Mouse (Mus musculus): ENCODE data around the gene Nepn. TPM values are rescaled to one million over a fixed set of nuclear protein-coding genes. Genes with fewer than 3 reads are reported as not detected.
A peak's percentile ranks its signal among the peaks of the same experiment; 100 is the strongest.

Nepn gene
- polyA plus RNA-seq, 1 experiment from 2014 or later, result not detected

DNA sequence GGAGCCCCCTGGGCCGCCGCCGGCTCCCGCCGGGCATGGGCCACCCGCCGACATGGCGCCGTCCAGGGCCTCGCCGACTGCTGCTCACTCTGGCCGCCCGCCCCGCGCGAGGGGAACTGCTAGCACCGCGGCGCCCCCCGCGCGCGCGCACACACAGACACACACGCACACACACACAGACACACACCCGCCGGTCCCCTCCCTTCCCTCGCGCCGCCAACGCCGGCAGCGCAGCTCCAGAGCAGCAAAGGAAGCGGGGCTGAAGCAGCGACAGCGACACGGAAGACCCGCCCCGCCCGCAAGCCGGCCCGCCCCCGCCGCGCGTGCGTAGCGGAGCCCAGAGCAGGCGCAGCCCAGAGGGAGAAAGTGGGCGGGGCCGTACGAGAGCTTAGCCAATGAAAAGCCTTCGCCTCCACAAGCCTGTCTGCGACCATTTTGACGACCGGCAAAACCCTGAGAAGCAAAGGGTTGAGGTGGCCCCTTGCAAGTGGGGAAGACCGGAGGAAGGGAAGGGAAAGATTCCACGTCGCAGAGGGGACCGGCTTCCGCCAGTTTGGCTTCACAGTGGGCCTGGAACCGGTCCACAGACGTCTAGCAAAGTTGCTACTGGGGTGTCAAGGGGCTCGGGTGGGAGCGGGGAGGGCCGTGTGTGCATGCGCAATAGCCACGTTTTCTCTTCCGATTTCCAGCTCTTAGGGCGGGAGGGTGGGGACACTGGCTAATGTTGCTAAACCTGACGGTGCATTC, 6.8 kb upstream of the Nepn start, which contains the start of gene Gopc:
Gopc (minus strand) TSS at position 280 of the 747 bp plus-strand sequence.
- WGBS, result under 1% methylated on average over 68 of the region's 71 CpGs
- Histone ChIP-seq H3K9me3 (no peaks in the 10 kb centered on the region), H3K4me3 (replicated peaks) (peak within 1 kb of the TSS; percentile 89), H3K27me3 (no peaks in the 10 kb centered on the region), H3K9ac (peak within 1 kb of the TSS; percentile 89), H3K4me2 (peak within 1 kb of the TSS; percentile 83), H3K36me3 (replicated peaks) (no peaks in the 10 kb centered on the region), H3K27ac (peak within 1 kb of the TSS; percentile 94), H3K4me1 (peaks cover 11% of the 10 kb centered on the region)
- peak; percentile 97 for ATAC-seq (ENCODE audit: low FRiP score)

- 86% methylated on average over 6 of the region's 6 CpGs for WGBS
- peak overlapping the region; percentile 83 for H3K4me2 ChIP-seq
- 0 out of 2 replicates have a peak overlapping the region, but pooled peaks have one; percentile 89 for H3K4me3 ChIP-seq (replicated peaks)
- peaks cover 11% of the 10 kb centered on the region for H3K4me1 ChIP-seq
- no peaks in the 10 kb centered on the region for H3K9me3 ChIP-seq
- no peak for ATAC-seq (ENCODE audit: low FRiP score)
- H3K9ac ChIP-seq, result no peak overlapping the region
- no peaks in the 10 kb centered on the region for H3K27me3 ChIP-seq
- no peaks in the 10 kb centered on the region for H3K36me3 ChIP-seq (replicated peaks)
- no peak overlapping the region for H3K27ac ChIP-seq
These were observed 5.8 kb upstream of the Nepn start for GRCm38 (mm10) chr10:52383022-52383421.

DNA sequence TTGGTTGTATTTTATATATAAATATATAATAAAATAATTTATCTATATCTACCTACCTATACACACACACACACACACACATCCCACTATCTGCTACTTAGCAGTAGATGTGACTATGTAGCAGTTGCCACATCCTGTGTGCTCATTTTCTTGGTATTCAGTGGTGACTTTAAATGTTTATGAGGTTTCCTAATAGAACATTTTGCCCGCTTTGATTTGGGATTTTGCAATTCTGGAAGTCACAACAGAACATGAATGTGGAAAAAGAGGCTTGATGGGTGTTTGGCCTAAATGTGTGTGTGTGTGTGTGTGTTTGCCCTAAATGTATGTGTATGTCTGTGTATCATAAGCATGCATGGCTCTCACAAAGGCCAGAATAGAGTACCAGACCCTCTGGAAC, 5.2 kb upstream of the Nepn start:
- Histone ChIP-seq H3K27ac (no peak overlapping the region), H3K4me2 (no peak overlapping the region), H3K4me3 (replicated peaks) (no peak overlapping the region), H3K27me3 (no peaks in the 10 kb centered on the region), H3K4me1 (peaks cover 11% of the 10 kb centered on the region), H3K9ac (no peak overlapping the region), H3K36me3 (replicated peaks) (no peaks in the 10 kb centered on the region), H3K9me3 (no peaks in the 10 kb centered on the region)
- 94% methylated on average over 1 of the region's 1 CpGs for WGBS
- no peak for ATAC-seq (ENCODE audit: low FRiP score)

DNA sequence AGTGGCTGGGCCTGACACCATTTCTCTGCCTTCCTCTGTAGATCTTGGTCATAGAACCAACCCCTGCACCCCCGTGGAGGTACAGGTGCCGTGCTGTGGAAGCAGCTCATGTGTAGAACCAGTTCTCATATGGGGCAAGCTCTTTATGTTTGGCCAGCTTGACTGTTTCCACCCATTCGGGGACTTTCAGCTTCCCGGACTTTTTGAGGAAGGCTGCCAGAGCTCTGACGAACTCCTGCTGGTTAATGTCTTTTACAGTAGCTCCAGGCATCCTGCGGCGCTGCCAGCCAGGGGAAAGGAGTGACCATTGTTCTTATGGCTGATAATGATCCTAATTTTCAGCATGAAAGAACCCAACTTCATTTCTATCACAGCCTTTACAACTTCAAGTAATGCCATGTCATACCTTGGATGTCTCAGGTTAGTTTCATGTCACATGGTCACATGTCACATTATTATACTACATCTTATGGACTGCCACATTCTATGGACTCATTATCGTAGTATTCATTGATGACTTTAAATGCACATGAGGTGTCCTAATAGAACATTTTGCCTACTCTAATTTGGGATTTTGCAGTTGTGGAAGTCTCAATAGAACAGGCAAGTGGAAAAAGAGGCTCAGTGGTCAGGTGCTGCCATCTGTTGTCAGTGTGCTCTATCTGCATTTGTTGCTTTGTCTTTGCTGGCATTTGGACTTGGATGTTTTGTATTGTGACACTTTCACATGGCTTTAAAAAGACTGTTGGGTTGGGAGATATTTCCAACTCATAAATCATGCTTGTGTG, 3.8 kb upstream of the Nepn start:
- 44% methylated on average over 8 of the region's 8 CpGs for WGBS

GRCm38 (mm10) chr10:52387192-52387591, 1.6 kb upstream of the Nepn start:
- no peaks in the 10 kb centered on the region for H3K27me3 ChIP-seq

More for the DNA sequence above, 3.8 kb upstream of the Nepn start:
- Histone ChIP-seq H3K36me3 (replicated peaks) (no peaks in the 10 kb centered on the region), H3K4me1 (peaks cover 6% of the 10 kb centered on the region), H3K27ac (no peak overlapping the region), H3K4me2 (no peak overlapping the region), H3K27me3 (no peaks in the 10 kb centered on the region), H3K9ac (no peak overlapping the region), H3K9me3 (no peaks in the 10 kb centered on the region), H3K4me3 (replicated peaks) (no peak overlapping the region)
- no peak for ATAC-seq (ENCODE audit: low FRiP score)

GRCm38 (mm10) chr10:52389438-52389837, 666 bp downstream of the Nepn start:
- 86% methylated on average over 3 of the region's 3 CpGs for WGBS
- Histone ChIP-seq H3K9ac (no peak overlapping the region), H3K27me3 (no peaks in the 10 kb centered on the region), H3K4me3 (replicated peaks) (no peak overlapping the region), H3K36me3 (replicated peaks) (no peaks in the 10 kb centered on the region), H3K27ac (no peak overlapping the region), H3K4me2 (no peak overlapping the region), H3K4me1 (no peaks in the 10 kb centered on the region), H3K9me3 (no peaks in the 10 kb centered on the region)
- ATAC-seq (ENCODE audit: low FRiP score), result no peak

More at GRCm38 (mm10) chr10:52387192-52387591, 1.6 kb upstream of the Nepn start:
- Histone ChIP-seq H3K27ac (no peak overlapping the region), H3K9me3 (no peaks in the 10 kb centered on the region), H3K4me3 (replicated peaks) (no peak overlapping the region), H3K9ac (no peak overlapping the region), H3K4me2 (no peak overlapping the region), H3K4me1 (peaks cover 6% of the 10 kb centered on the region), H3K36me3 (replicated peaks) (no peaks in the 10 kb centered on the region)
- 74% methylated on average over 4 of the region's 4 CpGs for WGBS
- no peak for ATAC-seq (ENCODE audit: low FRiP score)

GRCm38 (mm10) chr10:52391208-52391607, 2.4 kb downstream of the Nepn start:
- WGBS, result 84% methylated on average over 2 of the region's 2 CpGs
- no peak for ATAC-seq (ENCODE audit: low FRiP score)
- no peaks in the 10 kb centered on the region for H3K27me3 ChIP-seq

GRCm38 (mm10) chr10:52396647-52397046, 7.9 kb downstream of the Nepn start:
- Histone ChIP-seq H3K27me3 (no peaks in the 10 kb centered on the region), H3K9me3 (no peaks in the 10 kb centered on the region), H3K36me3 (replicated peaks) (no peaks in the 10 kb centered on the region), H3K27ac (no peak overlapping the region), H3K4me1 (no peaks in the 10 kb centered on the region), H3K9ac (no peak overlapping the region), H3K4me3 (replicated peaks) (no peak overlapping the region), H3K4me2 (no peak overlapping the region)
- ATAC-seq (ENCODE audit: low FRiP score), result no peak
- WGBS, result 89% methylated on average over 3 of the region's 3 CpGs

More at GRCm38 (mm10) chr10:52391208-52391607, 2.4 kb downstream of the Nepn start:
- no peak overlapping the region for H3K9ac ChIP-seq
- H3K4me1 ChIP-seq, result no peaks in the 10 kb centered on the region
- H3K9me3 ChIP-seq, result no peaks in the 10 kb centered on the region
- no peaks in the 10 kb centered on the region for H3K36me3 ChIP-seq (replicated peaks)
- H3K4me3 ChIP-seq (replicated peaks), result no peak overlapping the region
- no peak overlapping the region for H3K27ac ChIP-seq
- H3K4me2 ChIP-seq, result no peak overlapping the region

DNA sequence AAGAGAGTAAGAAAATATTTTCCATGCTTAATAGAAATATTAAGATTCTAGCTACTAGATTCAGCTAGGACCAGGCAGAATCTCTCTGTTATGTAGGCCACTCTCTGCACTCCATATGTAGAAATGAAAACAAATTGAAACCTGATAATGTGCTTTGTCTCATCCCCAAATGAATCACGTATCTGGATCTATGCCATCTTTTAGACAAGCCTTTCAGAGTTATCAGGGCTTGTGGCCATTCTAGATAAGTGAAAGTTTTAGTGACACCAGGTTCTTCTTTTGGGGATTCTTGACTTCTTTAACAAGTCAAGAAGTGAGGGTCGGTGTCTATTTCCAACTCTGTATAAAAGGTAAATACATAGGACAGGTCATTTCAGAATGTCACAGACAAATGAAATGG, 9.9 kb downstream of the Nepn start:
- H3K27ac ChIP-seq, result no peak overlapping the region
- no peaks in the 10 kb centered on the region for H3K4me1 ChIP-seq
- ATAC-seq (ENCODE audit: low FRiP score), result no peak
- no peaks in the 10 kb centered on the region for H3K36me3 ChIP-seq (replicated peaks)
- no peaks in the 10 kb centered on the region for H3K27me3 ChIP-seq
- no peak overlapping the region for H3K4me2 ChIP-seq
- no peaks in the 10 kb centered on the region for H3K9me3 ChIP-seq
- H3K9ac ChIP-seq, result no peak overlapping the region
- H3K4me3 ChIP-seq (replicated peaks), result no peak overlapping the region
- WGBS, result 83% methylated on average over 2 of the region's 2 CpGs

DNA sequence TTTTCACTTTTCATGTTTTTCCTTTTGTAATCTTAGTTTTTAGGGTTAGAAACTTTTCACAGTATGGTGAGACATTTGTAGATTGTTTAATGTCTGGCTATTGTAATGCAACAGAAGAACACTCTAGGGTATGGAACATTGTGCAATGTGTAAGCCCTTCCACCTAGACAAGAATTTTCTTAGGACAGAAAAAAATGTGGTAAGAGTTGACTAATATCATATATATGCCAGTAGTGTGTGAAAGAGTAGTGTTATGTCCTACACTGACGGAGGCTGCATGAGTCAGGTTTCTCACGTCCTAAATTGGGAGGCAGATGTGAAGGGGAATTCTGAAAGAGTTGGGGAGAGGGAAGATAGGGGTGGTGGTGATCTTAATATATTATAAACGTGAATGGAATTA, 10.9 kb downstream of the Nepn start:
- H3K27me3 ChIP-seq, result no peaks in the 10 kb centered on the region
- ATAC-seq (ENCODE audit: low FRiP score), result no peak
- no peaks in the 10 kb centered on the region for H3K36me3 ChIP-seq (replicated peaks)
- no peak overlapping the region for H3K27ac ChIP-seq
- no peaks in the 10 kb centered on the region for H3K9me3 ChIP-seq
- WGBS, result 67% methylated on average over 3 of the region's 3 CpGs
- H3K4me3 ChIP-seq (replicated peaks), result no peak overlapping the region
- no peak overlapping the region for H3K4me2 ChIP-seq
- H3K9ac ChIP-seq, result no peak overlapping the region
- H3K4me1 ChIP-seq, result no peaks in the 10 kb centered on the region

GRCm38 (mm10) chr10:52405160-52405559, 16.4 kb downstream of the Nepn start:
- H3K27ac ChIP-seq, result no peak overlapping the region
- 91% methylated on average over 13 of the region's 13 CpGs for WGBS
- no peak overlapping the region for H3K4me3 ChIP-seq (replicated peaks)
- no peak overlapping the region for H3K4me2 ChIP-seq
- H3K9ac ChIP-seq, result no peak overlapping the region
- H3K9me3 ChIP-seq, result no peaks in the 10 kb centered on the region
- H3K36me3 ChIP-seq (replicated peaks), result no peaks in the 10 kb centered on the region
- no peak for ATAC-seq (ENCODE audit: low FRiP score)
- no peaks in the 10 kb centered on the region for H3K27me3 ChIP-seq
- H3K4me1 ChIP-seq, result no peaks in the 10 kb centered on the region

DNA sequence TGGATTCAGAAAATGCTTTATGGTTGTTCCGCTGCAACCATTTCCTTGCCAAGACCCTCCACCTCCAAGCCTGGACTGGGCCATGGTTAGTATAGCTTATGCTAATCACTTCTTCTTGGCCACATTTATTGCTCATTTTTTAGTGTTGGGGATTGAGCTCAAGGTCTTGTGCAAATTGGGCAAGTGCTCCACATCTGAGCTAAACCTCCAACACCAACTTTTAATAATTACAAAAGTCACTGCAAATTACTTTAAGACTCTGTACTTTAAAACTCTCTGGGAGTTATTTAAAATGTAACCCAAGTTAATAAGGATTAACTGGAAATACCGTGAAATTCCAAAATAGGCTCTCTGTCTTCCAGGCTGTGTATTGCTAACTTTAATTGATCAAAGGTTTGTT, 18.8 kb downstream of the Nepn start:
- no peaks in the 10 kb centered on the region for H3K27me3 ChIP-seq
- no peak overlapping the region for H3K9ac ChIP-seq
- no peaks in the 10 kb centered on the region for H3K9me3 ChIP-seq
- no peak overlapping the region for H3K4me2 ChIP-seq
- WGBS, result 84% methylated on average over 2 of the region's 2 CpGs
- H3K36me3 ChIP-seq (replicated peaks), result no peaks in the 10 kb centered on the region
- no peak overlapping the region for H3K27ac ChIP-seq
- no peaks in the 10 kb centered on the region for H3K4me1 ChIP-seq
- ATAC-seq (ENCODE audit: low FRiP score), result no peak
- H3K4me3 ChIP-seq (replicated peaks), result no peak overlapping the region

All from forebrain, embryonic 12.5 days (tissue).